Mouse (Mus musculus) ovary, postnatal 10 days (tissue): ENCODE results near the gene Gbp7.
"Not testable (repeated sequence)": the region's sequence is repeated elsewhere in the genome, so short reads cannot be mapped to it uniquely, and the experiment has no call there.

ENCODE experiments used
- DNase-seq: peaks from one replicate; pipeline ENCODE4 v3.0.0; 2022; ENCODE audit warnings: low spot score

Gene Gbp7

DNA sequence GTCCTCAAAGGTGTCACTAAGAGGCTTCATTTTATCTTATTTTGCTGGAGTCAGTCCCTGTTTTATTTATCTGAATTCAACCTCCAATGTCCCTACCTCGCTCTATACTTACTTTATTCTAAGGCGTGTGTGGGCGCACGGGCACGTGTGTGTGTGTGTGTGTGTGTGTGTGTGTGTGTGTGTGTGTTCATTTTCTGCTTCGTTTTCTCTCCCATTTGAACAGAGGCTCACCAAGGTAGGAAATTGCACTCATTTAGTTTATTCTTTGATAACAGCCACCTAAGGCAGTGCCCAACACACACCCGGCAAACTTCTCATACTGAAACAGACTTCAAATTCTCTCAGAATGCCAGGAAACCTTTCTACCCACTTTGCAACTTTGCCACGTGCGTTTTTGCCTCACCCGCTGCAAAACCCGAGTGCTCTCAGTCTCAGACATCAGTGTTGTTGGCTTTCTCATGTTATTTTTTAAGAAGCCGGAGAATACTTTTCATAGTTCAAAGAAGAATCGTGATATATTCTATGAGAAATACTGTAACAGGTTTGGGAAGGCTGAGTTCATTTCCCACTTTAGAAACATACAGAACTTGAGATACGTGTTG lies 31.0 kb downstream of the Gbp7 start:
- no peak for DNase-seq

DNA sequence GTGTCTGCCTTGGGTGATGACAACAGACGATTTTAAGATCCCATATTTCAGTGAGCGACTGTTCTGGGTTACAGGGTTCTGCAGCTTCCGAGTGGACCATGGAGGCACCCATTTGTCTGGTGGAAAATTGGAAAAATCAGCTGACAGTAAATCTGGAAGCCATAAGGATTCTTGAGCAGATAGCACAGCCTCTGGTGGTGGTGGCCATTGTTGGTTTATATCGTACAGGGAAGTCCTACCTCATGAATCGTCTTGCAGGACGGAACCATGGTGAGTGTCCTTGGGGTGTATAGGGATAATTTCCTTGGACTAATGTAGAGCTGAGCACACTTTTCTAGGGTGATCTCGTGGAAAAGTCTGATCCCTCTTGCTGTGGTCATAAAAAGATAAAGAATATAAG lies 31.5 kb downstream of the Gbp7 start:
- no peak for DNase-seq

DNA sequence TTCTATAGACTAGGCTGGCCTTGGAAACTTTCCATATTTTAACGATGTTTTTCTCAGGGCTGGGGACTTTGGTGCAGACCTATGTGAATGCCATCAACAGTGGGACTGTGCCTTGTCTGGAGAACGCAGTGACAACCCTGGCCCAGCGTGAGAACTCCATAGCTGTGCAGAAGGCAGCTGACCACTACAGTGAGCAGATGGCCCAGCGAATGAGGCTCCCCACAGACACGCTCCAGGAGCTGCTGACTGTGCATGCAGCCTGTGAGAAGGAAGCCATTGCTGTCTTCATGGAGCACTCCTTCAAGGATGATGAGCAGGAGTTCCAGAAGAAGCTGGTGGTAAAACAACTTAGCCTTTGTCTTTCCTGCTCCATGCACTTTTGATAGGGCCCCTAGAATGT lies 37.3 kb downstream of the Gbp7 start:
- DNase-seq, result not testable (repeated sequence)

- DNase-seq, result no peak
These were observed 40.6 kb downstream of the Gbp7 start for GRCm38 (mm10) chr3:142570738-142571137.

- DNase-seq, result no peak
These were observed 47.0 kb downstream of the Gbp7 start for GRCm38 (mm10) chr3:142577108-142577507.

GRCm38 (mm10) chr3:142578342-142578741 lies 48.2 kb downstream of the Gbp7 start:
- no peak for DNase-seq

DNA sequence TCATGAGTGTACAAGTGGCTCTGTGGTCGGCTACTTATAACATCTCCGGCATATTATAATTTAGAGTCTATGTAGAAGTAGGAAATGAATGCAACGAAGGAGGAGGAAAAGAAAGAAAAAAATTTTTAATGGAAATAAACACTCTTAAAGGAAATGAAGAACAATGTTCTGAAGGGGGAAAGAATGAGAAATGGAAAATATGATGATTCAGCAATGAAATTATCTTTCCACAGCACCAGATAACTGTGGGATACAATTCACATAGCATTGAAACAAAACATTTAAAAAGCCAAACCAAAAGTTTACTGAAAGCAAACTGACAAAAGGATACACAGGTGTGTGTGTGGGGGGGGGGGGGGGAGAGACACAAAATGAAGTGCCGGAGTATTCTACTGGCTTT lies 52.9 kb downstream of the Gbp7 start:
- DNase-seq, result no peak

GRCm38 (mm10) chr3:142587386-142587785 lies 57.2 kb downstream of the Gbp7 start:
- no peak for DNase-seq

GRCm38 (mm10) chr3:142588888-142589287 lies 58.7 kb downstream of the Gbp7 start:
- no peak for DNase-seq

DNA sequence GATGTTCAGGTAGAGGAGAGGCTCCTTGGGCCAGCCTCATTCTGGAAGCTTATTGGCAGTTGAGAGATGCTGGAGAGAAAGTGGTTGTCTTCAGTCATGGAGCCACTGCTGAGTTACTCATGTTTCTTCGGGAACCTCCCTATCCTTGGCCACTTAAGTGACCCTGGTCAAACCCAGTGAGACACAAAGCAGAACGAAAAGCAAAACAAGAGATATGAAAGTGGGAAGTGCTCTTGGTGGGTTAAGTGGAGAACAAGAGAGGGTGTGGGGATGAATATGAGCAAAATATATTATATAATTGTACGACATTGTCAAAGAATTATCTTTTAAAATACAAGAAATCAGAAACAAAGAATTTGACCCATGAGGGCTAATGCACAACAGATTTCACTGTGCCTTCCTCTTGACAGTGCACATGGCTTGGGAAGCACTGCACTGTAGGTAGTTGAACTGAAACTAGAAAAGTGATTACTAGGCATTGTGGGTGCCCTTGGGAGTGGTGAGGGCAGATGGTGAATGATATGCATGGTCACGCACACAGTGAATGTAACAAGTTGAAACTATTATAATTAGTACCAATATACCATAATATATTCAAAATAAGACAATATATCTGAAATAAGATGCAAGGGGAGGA lies 60.4 kb downstream of the Gbp7 start:
- DNase-seq, result no peak

- no peak for DNase-seq
These were observed 64.4 kb downstream of the Gbp7 start, which contains the start of gene Gbp2b for GRCm38 (mm10) chr3:142594547-142594946. Gene Gbp2b (plus strand): TSS chr3:142594847.

- no peak for DNase-seq
These were observed 67.8 kb downstream of the Gbp7 start for GRCm38 (mm10) chr3:142597923-142598322.
